Mouse (Mus musculus): Measurements from ENCODE around the gene Ppp3ca.

DNA sequence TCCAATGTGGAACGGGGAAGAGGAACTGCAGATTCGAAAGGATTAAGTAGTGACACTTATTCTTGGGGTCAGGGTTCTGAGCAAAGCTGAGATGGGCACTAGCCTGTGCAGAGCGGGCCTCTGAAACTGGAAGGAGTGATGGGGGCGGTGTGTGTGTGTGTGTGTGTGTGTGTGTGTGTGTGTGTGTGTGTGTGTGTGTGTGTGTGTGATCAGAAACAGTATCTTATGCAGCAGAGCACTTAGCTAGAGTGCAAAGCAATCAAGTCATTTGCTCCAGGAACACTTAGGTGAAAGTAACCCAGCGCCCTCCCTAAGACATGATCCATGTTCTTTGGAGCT, 2.0 kb downstream of the Ppp3ca start:
- TF ChIP-seq EP300 (IDR thresholded peaks at IDR 0.05; ENCODE audit: low read depth) (no peak), CTCF (IDR thresholded peaks at IDR 0.05; ENCODE audit: low read depth) (no peak)

All from liver, embryonic 14.5 days (tissue).